Mouse (Mus musculus) gastrocnemius, postnatal 36 days (tissue): ENCODE data around the gene Praf2. TPM values are rescaled to one million over a fixed set of nuclear protein-coding genes. Genes with fewer than 3 reads are reported as not detected.
"Not testable (repeated sequence)": the region's sequence is repeated elsewhere in the genome, so short reads cannot be mapped to it uniquely, and the experiment has no call there.

Experiments used
- DNase-seq, 2 experiments: peaks; one replicate each; pipeline ENCODE4 v3.0.0; 2022
- intact Hi-C: fragments of 180-260 bp; cut with DNase I; formaldehyde crosslinking; loops from one replicate; pipeline ENCODE4 v1.15.1; 2025
- total RNA-seq, 2 experiments: library from RNA; stranded (reverse); gene quantifications; 2 replicates each; pipeline ENCODE4 v1.2.3; 2021

Praf2 gene
- total RNA-seq, 2 experiments from 2014 or later: 3.8 to 4.9 TPM

GRCm38 (mm10) chrX:7733571-7734156 is 5.4 kb downstream of the Praf2 start:
- DNase-seq: peak; percentile 58 to 67
- intact Hi-C loops: no loop called here

- intact Hi-C loops: loop anchor here (5.0 kb wide), 2 partner anchors 33 to 93 kb away; no protein-coding TSS in a partner anchor
These were observed 11.3 kb downstream of the Praf2 start for GRCm38 (mm10) chrX:7739336-7740081.

DNA sequence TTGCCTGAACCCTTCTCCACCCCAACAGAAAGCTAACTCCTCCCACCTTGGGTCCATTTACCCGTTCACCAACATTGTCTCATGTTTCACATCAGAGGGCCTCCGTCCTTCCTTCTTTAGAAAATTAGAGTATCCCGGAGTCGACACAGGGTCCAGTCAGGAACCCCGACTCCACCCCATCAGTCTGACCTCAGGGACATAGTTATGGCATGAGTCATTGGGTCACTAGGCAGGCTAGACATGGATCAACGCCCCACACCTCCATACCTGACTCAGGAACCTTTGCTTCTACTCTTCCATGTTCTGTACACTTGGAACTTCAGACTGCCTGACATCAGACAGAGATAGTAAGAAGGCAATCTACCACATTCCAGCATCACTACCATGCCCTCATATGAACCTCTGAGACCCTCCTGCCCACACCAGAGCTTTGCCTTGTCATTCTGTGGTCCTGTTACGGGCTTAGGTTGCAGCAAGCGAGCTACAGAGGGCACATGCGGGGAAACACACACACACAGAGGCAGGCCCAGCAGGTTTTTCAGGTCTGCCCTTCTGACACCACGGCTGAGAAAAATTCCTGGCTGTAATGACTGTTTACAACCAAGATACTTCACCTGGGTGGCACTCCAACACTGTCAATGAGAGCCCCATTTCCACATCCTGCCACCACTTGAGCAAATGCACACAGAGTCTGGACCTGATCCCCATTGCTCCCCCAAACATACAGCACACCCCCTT is 12.0 kb downstream of the Praf2 start:
- intact Hi-C loops: loop anchor here (5.0 kb wide), 1 partner anchor 92 kb away; no protein-coding TSS in a partner anchor
- no peak for DNase-seq

More at GRCm38 (mm10) chrX:7739336-7740081, 11.3 kb downstream of the Praf2 start:
- DNase-seq: no peak

GRCm38 (mm10) chrX:7741103-7741502 is 12.9 kb downstream of the Praf2 start:
- intact Hi-C loops: loop anchor here (5.0 kb wide), 1 partner anchor 91 kb away; no protein-coding TSS in a partner anchor
- no peak for DNase-seq

DNA sequence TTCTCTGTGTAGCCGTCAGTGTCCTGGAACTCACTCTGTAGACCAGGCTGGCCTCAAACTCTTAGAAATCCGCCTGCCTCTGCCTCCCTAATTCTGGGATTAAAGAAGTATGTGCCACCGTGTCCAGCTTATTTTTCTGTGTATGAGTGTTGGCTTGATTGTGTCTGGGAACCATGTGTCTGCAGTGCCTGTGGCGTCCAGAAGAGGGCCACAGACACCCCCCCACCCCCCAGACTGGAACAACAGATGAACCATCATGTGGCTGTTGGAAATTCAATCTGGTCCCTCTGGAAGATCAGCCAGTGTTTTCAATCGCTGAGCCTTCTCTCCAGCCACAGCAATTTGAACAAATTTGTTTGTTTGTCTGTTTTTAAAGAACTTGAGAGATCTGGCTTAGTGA is 15.2 kb downstream of the Praf2 start:
- intact Hi-C loops: loop anchor here (5.0 kb wide), 1 partner anchor 89 kb away; no protein-coding TSS in a partner anchor
- no peak for DNase-seq

DNA sequence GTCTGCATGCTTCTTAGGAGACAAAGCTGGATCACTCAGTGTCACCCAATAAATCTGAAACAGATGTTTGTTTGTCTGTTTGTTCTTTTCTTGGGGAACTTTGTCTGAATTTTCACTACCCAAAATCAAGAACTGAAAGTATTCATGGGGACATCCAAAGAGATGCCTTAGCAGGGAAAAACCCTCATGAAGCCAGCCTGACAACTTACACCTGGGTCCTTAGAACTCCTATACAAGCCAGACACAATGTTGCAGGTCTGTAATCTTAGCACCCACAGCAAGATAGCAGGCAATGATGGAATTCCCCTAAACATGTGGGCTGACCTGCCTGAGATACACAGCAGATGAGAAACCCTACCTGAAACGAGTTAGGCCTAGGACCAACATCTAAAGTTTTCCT is 16.7 kb downstream of the Praf2 start:
- intact Hi-C loops: loop anchor here (5.0 kb wide), 1 partner anchor 87 kb away; no protein-coding TSS in a partner anchor
- no peak for DNase-seq

GRCm38 (mm10) chrX:7745429-7745828 is 17.2 kb downstream of the Praf2 start:
- intact Hi-C loops: no loop called here
- DNase-seq: no peak

DNA sequence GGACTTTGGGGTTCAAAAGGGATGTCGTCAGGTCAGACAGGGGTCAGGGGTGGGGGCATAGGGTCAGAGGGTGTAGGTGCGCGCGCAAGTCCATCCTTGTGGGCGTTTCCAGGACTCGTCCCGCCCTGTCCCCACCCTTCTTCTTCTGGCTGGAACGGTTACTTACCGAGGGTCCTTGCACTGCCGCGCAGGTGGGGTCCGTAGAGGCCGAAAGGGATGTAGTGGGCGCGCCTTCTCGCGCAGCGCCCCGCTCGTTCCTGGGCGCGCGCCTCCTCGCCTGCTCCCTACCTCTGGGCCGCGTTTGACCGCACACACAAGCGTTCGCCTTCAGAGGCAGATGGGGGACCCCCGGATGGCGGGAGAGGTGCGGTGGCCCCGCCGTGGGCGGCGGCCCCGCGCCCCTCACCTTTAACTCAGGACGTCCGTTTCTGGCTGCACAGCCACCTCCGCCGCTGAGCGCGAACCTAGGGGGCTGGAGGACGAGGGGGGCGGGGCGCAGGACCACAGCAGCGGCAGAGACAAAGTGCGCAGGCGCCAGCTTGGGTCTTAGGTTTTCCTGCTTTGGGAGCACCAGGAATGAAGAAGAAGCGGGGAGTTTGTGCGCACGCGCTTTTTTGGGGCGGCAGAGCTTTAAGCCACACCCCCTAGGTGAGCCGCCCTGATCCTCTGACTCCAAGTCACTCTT is 22.3 kb downstream of the Praf2 start, which contains the start of gene Ccdc120:
Gene Ccdc120 (minus strand): TSS at position 474 of the 685 bp plus-strand sequence.
- intact Hi-C loops: no loop called here
- DNase-seq: peak in 1 of 2 experiments; percentile 42

GRCm38 (mm10) chrX:7753627-7754026 is 25.4 kb downstream of the Praf2 start:
- DNase-seq, intact Hi-C loops: not testable (repeated sequence)

DNA sequence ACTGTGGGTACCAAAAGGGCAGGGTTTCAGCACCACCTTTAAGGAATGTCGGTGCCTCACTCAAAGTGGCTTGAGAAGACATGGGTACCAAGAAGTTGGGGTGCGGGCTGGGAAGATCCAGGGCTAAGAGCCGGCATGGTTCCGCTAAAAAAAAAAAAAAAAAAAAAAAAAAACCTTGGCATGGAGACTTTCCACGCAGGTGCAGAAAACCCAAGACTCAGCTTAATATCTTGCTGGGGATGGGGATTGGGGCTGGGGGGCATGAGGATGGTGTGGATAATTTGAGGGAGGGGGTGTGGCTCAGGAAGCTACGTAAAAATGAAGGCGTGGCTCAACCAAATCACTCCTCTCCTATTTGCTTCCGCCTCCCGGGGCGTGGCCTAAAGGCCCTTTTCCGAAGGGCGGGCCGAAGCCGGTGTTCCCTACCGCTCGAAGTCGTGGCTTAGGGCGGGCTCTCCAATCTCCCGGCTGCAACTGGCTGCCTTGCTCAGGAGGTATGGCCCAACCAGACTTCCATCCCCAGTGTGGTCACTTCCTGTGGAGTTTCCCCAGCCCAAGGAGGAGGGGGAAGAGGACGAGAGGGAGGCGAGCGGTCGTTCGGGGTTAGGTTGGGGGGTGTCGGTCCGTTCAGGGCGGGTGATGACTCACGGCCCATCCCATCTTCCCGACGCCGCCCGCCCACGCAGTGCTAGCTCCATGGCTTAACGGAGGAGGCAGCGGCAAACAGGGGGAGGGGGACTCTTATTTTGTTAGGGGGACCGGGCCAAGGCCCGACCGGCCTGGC is 34.1 kb downstream of the Praf2 start, which contains the start of gene Tfe3:
Gene Tfe3 (plus strand): TSS at position 424 of the 784 bp plus-strand sequence.
- DNase-seq: peak; percentile 75 to 90
- intact Hi-C loops: no loop called here

GRCm38 (mm10) chrX:7762921-7763197 is 34.6 kb downstream of the Praf2 start:
- DNase-seq: no peak
- intact Hi-C loops: no loop called here

DNA sequence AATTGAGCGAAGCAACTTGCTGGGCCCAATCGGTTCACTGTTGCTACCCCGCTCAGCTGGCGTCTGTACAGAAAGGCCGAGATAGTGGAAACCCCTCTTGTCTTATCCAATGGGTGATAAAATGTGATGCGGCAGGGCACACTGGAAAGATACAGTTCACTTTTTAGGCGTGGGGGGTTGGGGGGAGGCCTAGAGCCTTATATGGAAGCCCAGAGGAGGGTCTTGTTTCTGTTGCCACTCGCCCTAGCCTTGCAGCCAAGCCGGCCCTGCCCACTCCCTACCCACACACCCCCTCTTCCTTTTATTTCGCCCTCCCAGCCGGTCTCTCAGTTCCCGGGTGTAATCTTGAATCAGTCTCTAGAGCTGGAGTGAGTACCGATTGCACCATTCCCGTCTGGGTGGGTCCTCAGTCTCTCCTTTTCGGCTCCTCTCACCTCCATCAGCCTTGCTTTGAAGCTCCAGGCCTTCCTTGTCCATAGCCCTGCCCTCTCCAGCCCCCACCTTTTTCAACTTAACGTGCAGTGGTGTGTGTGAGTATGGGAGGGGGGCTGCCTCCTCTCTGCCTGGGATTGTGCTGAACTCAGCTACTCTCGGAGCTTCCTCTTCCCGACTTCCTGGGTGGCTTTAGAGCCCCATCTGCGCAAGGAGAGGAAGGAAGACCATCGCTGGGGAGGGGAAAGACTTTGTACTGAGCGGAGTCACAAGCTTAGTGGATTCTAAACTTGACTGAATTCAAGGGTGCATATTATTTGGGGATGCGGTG is 35.6 kb downstream of the Praf2 start:
- no peak for DNase-seq
- intact Hi-C loops: no loop called here

DNA sequence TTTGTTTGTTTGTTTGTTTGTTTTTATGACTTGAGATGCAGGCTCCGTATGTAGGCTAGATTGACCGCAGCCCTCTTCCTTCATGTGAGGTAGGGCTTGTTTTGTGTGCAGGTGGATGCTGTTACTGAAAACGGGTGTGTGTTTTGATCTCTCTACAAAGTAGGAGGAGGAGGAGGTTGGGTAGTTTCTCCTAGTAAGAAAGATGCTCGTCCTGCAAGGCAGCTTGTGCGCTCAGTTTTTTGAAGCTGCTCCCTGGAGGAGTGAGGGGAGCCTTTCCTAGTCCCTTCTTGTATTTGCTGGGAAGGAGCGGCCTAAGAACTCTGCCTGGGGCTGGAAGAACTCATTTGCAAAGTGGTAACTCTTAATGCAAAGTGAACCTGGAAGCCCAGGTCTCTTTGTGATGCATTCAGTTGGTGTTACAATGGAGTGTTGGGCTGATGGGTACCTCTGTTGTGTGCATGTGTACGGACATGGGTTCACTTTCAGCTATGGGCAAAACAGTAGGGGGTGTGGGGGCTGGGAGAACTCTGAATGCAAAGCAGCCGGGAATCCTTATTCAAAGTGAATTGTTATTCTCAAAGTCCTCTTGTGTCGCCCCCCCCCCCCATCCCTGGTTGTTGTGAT is 36.5 kb downstream of the Praf2 start:
- DNase-seq: no peak
- intact Hi-C loops: no loop called here

GRCm38 (mm10) chrX:7765281-7765670 is 37.0 kb downstream of the Praf2 start:
- intact Hi-C loops: no loop called here
- DNase-seq: no peak

GRCm38 (mm10) chrX:7765764-7766163 is 37.5 kb downstream of the Praf2 start:
- DNase-seq: peak; percentile 9 to 25
- intact Hi-C loops: no loop called here

GRCm38 (mm10) chrX:7769302-7770017 is 41.2 kb downstream of the Praf2 start:
- intact Hi-C loops: loop anchor here (5.0 kb wide), 1 partner anchor 32 kb away; no protein-coding TSS in a partner anchor

DNA sequence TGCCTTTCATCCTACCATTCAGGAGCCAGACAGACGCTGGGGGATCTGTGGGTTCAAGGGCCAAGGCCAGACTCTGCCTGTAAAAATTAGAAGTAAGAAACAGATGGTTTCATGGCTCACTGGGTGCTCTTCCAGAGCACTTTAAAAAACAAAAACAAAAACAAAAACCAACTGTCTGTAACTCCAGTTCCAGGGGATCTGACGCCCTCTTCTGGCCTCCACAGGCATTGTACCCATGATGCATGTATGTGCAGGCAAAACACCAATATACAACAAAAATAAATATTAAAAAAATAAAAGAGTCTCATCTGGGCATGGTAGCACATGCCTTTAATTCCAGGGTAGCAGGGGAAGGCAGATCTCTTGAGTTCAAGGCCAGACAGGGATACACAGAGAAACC is 44.5 kb downstream of the Praf2 start:
- intact Hi-C loops: loop anchor here (5.0 kb wide), 1 partner anchor 35 kb away; no protein-coding TSS in a partner anchor
- DNase-seq: no peak

More at GRCm38 (mm10) chrX:7769302-7770017, 41.2 kb downstream of the Praf2 start:
- DNase-seq: no peak
